Mouse (Mus musculus) embryonic fibroblast, embryonic 13.5 days (primary cell): Measurements from ENCODE around the gene Bcap29.

ENCODE experiments used
- CTCF ChIP-seq: IDR thresholded peaks from 2 replicates; pipeline ENCODE4 v1.5.1; 2011; ENCODE audit warnings: mild to moderate bottlenecking, control low read depth, low read length, moderate library complexity, borderline replicate concordance; ENCODE audit not compliant: insufficient read depth
- POLR2A ChIP-seq: IDR thresholded peaks from 2 replicates; pipeline ENCODE4 v1.6.1; 2011; ENCODE audit warnings: low read depth, mild to moderate bottlenecking, control low read depth, low read length, moderate library complexity

GRCm38 (mm10) chr12:31560002-31560401 is 74.5 kb downstream of the Bcap29 start:
- TF ChIP-seq CTCF (no peak), POLR2A (no peak)
